ENCODE assay signal across 16 mouse cellular contexts in genomic region chr4:127736151-127736550, GRCm38 (mm10).
A peak's percentile ranks its signal among the peaks of the same experiment; 100 is the strongest.
DNase-seq lines count a peak whose midpoint lies in the region; ATAC-seq lines count a peak whose summit lies in the region.
"Had no signal": no experiment of that assay in that cellular context is flagged by ENCODE, and none has a peak within 500 bp of the region (broad histone marks: within the 10 kb centered on the region; RNA-seq: fewer than 3 reads in every experiment).

No protein-coding gene starts in this region.

- H3K27me3 ChIP-seq in forebrain, embryonic 15.5 days, result no peaks in the 10 kb centered on the region
- peaks cover 9% of the 10 kb centered on the region; the same call in 1 of the 2 replicates for H3K27me3 ChIP-seq in forebrain, embryonic 12.5 days
- H3K27me3 ChIP-seq: embryonic facial prominence, embryonic 12.5 days; heart, embryonic 13.5 days; hindbrain, embryonic 12.5 days had no signal

- no peaks in the 10 kb centered on the region for H3K36me3 ChIP-seq in forebrain, embryonic 15.5 days
- H3K36me3 ChIP-seq in forebrain, embryonic 12.5 days (replicated peaks), result no peaks in the 10 kb centered on the region
- H3K36me3 ChIP-seq: embryonic facial prominence, embryonic 12.5 days; heart, embryonic 13.5 days; hindbrain, embryonic 12.5 days had no signal

- no peak overlapping the region for H3K4me2 ChIP-seq in forebrain, embryonic 15.5 days (replicated peaks)
- no peak overlapping the region for H3K4me2 ChIP-seq in forebrain, embryonic 12.5 days
- H3K4me2 ChIP-seq: embryonic facial prominence, embryonic 12.5 days; heart, embryonic 13.5 days; hindbrain, embryonic 12.5 days had no signal

- H3K4me1 ChIP-seq in forebrain, embryonic 15.5 days, result peaks cover 21% of the 10 kb centered on the region
- H3K4me1 ChIP-seq in forebrain, embryonic 12.5 days, result peaks cover 5% of the 10 kb centered on the region; the same call in 1 of the 2 replicates
- H3K4me1 ChIP-seq: embryonic facial prominence, embryonic 12.5 days; heart, embryonic 13.5 days had no signal

- H3K4me3 ChIP-seq in forebrain, embryonic 15.5 days, result no peak overlapping the region
- no peak overlapping the region for H3K4me3 ChIP-seq in forebrain, embryonic 12.5 days (replicated peaks)
- H3K4me3 ChIP-seq: embryonic facial prominence, embryonic 12.5 days; heart, embryonic 13.5 days; hindbrain, embryonic 12.5 days had no signal

- intact Hi-C loops in left cerebral cortex, postnatal 25 days (cut with DNase I), result no loop called here

- H3K27ac ChIP-seq in forebrain, embryonic 15.5 days (replicated peaks), result peak overlapping the region; percentile 56
- no peak overlapping the region for H3K27ac ChIP-seq in forebrain, embryonic 12.5 days
- H3K27ac ChIP-seq: embryonic facial prominence, embryonic 12.5 days; heart, embryonic 13.5 days; hindbrain, postnatal 0 days had no signal

- ATAC-seq in forebrain, embryonic 15.5 days (replicated peaks), result no peak
- ATAC-seq in forebrain, embryonic 12.5 days (ENCODE audit: low FRiP score), result no peak
- ATAC-seq: hindbrain, postnatal 0 days had no signal

- H3K9me3 ChIP-seq in forebrain, embryonic 15.5 days, result no peaks in the 10 kb centered on the region
- H3K9me3 ChIP-seq in forebrain, embryonic 12.5 days, result 0 out of 2 replicates have a peak, but pooled peaks cover 4% of the 10 kb centered on the region
- H3K9me3 ChIP-seq: embryonic facial prominence, embryonic 12.5 days; heart, embryonic 13.5 days; hindbrain, embryonic 12.5 days had no signal

- H3K9ac ChIP-seq in forebrain, embryonic 15.5 days (replicated peaks), result no peak overlapping the region
- no peak overlapping the region for H3K9ac ChIP-seq in forebrain, embryonic 12.5 days
- H3K9ac ChIP-seq: embryonic facial prominence, embryonic 12.5 days; heart, embryonic 13.5 days; hindbrain, embryonic 12.5 days had no signal

- DNase-seq in left cerebral cortex, postnatal 25 days (ENCODE audit: low spot score in 2 of 2), result peak; percentile 24 to 32
- DNase-seq in left cerebral cortex, adult 9 months (ENCODE audit: low spot score in 2 of 2), result no peak
- DNase-seq in right cerebral cortex, postnatal 10 days (ENCODE audit: low spot score in 2 of 2), result peak; percentile 68 to 69
- DNase-seq in right cerebral cortex, postnatal 25 days, result no peak
- DNase-seq in natural killer cell, adult 2 months (ENCODE audit: low spot score in 2 of 2), result no peak
- DNase-seq: cerebellum, adult 11-12 months; cerebellum, adult 9-10 months; cerebellum, postnatal 25 days; gastrocnemius, postnatal 14 days; heart, postnatal 36 days had no signal

- 55% methylated on average over 5 of the region's 5 CpGs for WGBS in forebrain, embryonic 15.5 days
- 68% methylated on average over 5 of the region's 5 CpGs for WGBS in forebrain, embryonic 12.5 days

Comparison
In these comparisons a context has a peak if more than half of its experiments do, and no peak if none do; other contexts are left out.
1. DNase-seq: peak in left cerebral cortex, postnatal 25 days (2 of 2) and right cerebral cortex, postnatal 10 days (2 of 2); none in left cerebral cortex, adult 9 months (0 of 2), right cerebral cortex, postnatal 25 days (single experiment) and natural killer cell, adult 2 months (0 of 2).